Mouse (Mus musculus) lung, adult 2 months (tissue): Measurements from ENCODE around the gene Ccdc74a.

ENCODE experiments used
- CTCF ChIP-seq: fragments of 200-500 bp; IDR thresholded peaks from 2 replicates; pipeline ENCODE4 v1.5.1; 2011; ENCODE audit warnings: mild to moderate bottlenecking, low read length, control low read depth; ENCODE audit not compliant: insufficient read depth
- POLR2A ChIP-seq: fragments of 200-500 bp; IDR thresholded peaks from 2 replicates; pipeline ENCODE4 v1.6.1; 2011; ENCODE audit warnings: low read depth, mild to moderate bottlenecking, control low read depth, low read length, borderline replicate concordance; ENCODE audit errors: extremely low read depth

DNA sequence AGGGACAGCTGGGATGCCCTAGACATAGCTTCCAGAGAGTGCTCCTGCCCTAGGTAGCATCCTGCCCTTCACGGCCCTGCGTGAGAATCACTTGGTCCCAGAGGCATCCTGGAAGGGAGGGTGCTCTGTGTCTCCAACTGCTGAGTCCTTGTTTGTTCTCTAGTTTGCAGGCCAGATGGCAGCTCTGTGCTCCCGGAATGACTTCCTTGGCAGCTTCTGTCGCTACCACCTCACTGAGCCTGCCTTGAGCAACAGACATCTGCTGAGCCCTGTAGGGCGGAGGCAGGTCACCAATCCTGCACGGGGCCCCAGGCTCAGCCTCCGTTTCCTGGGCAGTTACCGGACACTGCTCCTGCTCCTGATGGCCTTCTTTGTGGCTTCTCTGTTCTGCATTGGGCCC is 4.0 kb upstream of the Ccdc74a start:
- no peak for TF ChIP-seq POLR2A
- TF ChIP-seq CTCF = no peak
